Mouse (Mus musculus): Measurements from ENCODE around the gene Cers5.

GRCm38 (mm10) chr15:99718461-99719021 lies 54.1 kb downstream of the Cers5 start:
- TF ChIP-seq POLR2AphosphoS5 (IDR thresholded peaks at IDR 0.05; ENCODE audit: insufficient replicate concordance, low read depth, low read length), result no peak
- no peak for TF ChIP-seq CTCF (IDR thresholded peaks at IDR 0.05; ENCODE audit: low read depth, low read length)
